Mouse (Mus musculus): ENCODE measurements around the gene Prkcb. TPM values are rescaled to one million over a fixed set of nuclear protein-coding genes. Genes with fewer than 3 reads are reported as not detected.

Prkcb gene
- polyA plus RNA-seq, 1 experiment from 2014 or later = 8.8 TPM

- ATAC-seq (ENCODE audit: low read depth) (no peak), DNase-seq (ENCODE audit: low spot score) (no peak)
- H3K27ac ChIP-seq (replicated peaks; ENCODE audit: low read depth, low read length) = no peak overlapping the region
- no peaks in the 10 kb centered on the region for H3K4me1 ChIP-seq (ENCODE audit: control insufficient read depth, insufficient read depth, low read length)
- H3K9me3 ChIP-seq (ENCODE audit: control insufficient read depth, low read length) = no peaks in the 10 kb centered on the region
- H3K4me2 ChIP-seq (ENCODE audit: low read depth, low read length) = no peak overlapping the region
- WGBS = 95% methylated on average over 2 of the region's 2 CpGs
- no peaks in the 10 kb centered on the region for H3K36me3 ChIP-seq (ENCODE audit: control insufficient read depth, insufficient read depth, low read length)
- H3K9ac ChIP-seq (ENCODE audit: low read depth, low read length) = no peak overlapping the region
- H3K27me3 ChIP-seq (replicated peaks; ENCODE audit: control insufficient read depth, insufficient read depth, low read length) = no peaks in the 10 kb centered on the region
- H3K4me3 ChIP-seq (ENCODE audit: low read depth, low read length) = no peak overlapping the region
Measured at GRCm38 (mm10) chr7:122630386-122630785, 341.8 kb downstream of the Prkcb start.

- Histone ChIP-seq H3K9me3 (ENCODE audit: control insufficient read depth, low read length) (no peaks in the 10 kb centered on the region), H3K27me3 (replicated peaks; ENCODE audit: control insufficient read depth, insufficient read depth, low read length) (no peaks in the 10 kb centered on the region), H3K36me3 (ENCODE audit: control insufficient read depth, insufficient read depth, low read length) (no peaks in the 10 kb centered on the region), H3K9ac (ENCODE audit: low read depth, low read length) (no peak overlapping the region), H3K27ac (replicated peaks; ENCODE audit: low read depth, low read length) (no peak overlapping the region), H3K4me3 (ENCODE audit: low read depth, low read length) (no peak overlapping the region), H3K4me2 (ENCODE audit: low read depth, low read length) (no peak overlapping the region), H3K4me1 (ENCODE audit: control insufficient read depth, insufficient read depth, low read length) (no peaks in the 10 kb centered on the region)
- 50% methylated on average over 3 of the region's 3 CpGs for WGBS
- DNase-seq (ENCODE audit: low spot score) (no peak), ATAC-seq (ENCODE audit: low read depth) (no peak)
Measured at GRCm38 (mm10) chr7:122631151-122631550, 342.6 kb downstream of the Prkcb start.

- no peak for ATAC-seq (ENCODE audit: low read depth)
Measured at GRCm38 (mm10) chr7:122632946-122633345, 344.4 kb downstream of the Prkcb start.

GRCm38 (mm10) chr7:122633463-122633862, 344.9 kb downstream of the Prkcb start:
- H3K9ac ChIP-seq (ENCODE audit: low read depth, low read length) = no peak overlapping the region

More at GRCm38 (mm10) chr7:122632946-122633345, 344.4 kb downstream of the Prkcb start:
- Histone ChIP-seq H3K36me3 (ENCODE audit: control insufficient read depth, insufficient read depth, low read length) (no peaks in the 10 kb centered on the region), H3K27me3 (replicated peaks; ENCODE audit: control insufficient read depth, insufficient read depth, low read length) (no peaks in the 10 kb centered on the region), H3K4me1 (ENCODE audit: control insufficient read depth, insufficient read depth, low read length) (no peaks in the 10 kb centered on the region), H3K4me3 (ENCODE audit: low read depth, low read length) (no peak overlapping the region), H3K9ac (ENCODE audit: low read depth, low read length) (no peak overlapping the region), H3K4me2 (ENCODE audit: low read depth, low read length) (no peak overlapping the region), H3K9me3 (ENCODE audit: control insufficient read depth, low read length) (no peaks in the 10 kb centered on the region), H3K27ac (replicated peaks; ENCODE audit: low read depth, low read length) (no peak overlapping the region)
- DNase-seq (ENCODE audit: low spot score) = no peak
- 75% methylated on average over 5 of the region's 5 CpGs for WGBS

GRCm38 (mm10) chr7:122643676-122644075, 355.1 kb downstream of the Prkcb start:
- no peaks in the 10 kb centered on the region for H3K36me3 ChIP-seq (ENCODE audit: control insufficient read depth, insufficient read depth, low read length)
- H3K27me3 ChIP-seq (replicated peaks; ENCODE audit: control insufficient read depth, insufficient read depth, low read length) = no peaks in the 10 kb centered on the region
- no peak overlapping the region for H3K27ac ChIP-seq (replicated peaks; ENCODE audit: low read depth, low read length)
- no peak overlapping the region for H3K9ac ChIP-seq (ENCODE audit: low read depth, low read length)
- H3K4me3 ChIP-seq (ENCODE audit: low read depth, low read length) = no peak overlapping the region
- no peak for DNase-seq (ENCODE audit: low spot score)
- WGBS = 90% methylated on average over 8 of the region's 8 CpGs
- H3K9me3 ChIP-seq (ENCODE audit: control insufficient read depth, low read length) = no peaks in the 10 kb centered on the region
- no peaks in the 10 kb centered on the region for H3K4me1 ChIP-seq (ENCODE audit: control insufficient read depth, insufficient read depth, low read length)
- no peak overlapping the region for H3K4me2 ChIP-seq (ENCODE audit: low read depth, low read length)
- ATAC-seq (ENCODE audit: low read depth) = no peak

More at GRCm38 (mm10) chr7:122633463-122633862, 344.9 kb downstream of the Prkcb start:
- Histone ChIP-seq H3K9me3 (ENCODE audit: control insufficient read depth, low read length) (no peaks in the 10 kb centered on the region), H3K4me1 (ENCODE audit: control insufficient read depth, insufficient read depth, low read length) (no peaks in the 10 kb centered on the region), H3K4me2 (ENCODE audit: low read depth, low read length) (no peak overlapping the region), H3K4me3 (ENCODE audit: low read depth, low read length) (no peak overlapping the region), H3K36me3 (ENCODE audit: control insufficient read depth, insufficient read depth, low read length) (no peaks in the 10 kb centered on the region), H3K27ac (replicated peaks; ENCODE audit: low read depth, low read length) (no peak overlapping the region), H3K27me3 (replicated peaks; ENCODE audit: control insufficient read depth, insufficient read depth, low read length) (no peaks in the 10 kb centered on the region)
- ATAC-seq (ENCODE audit: low read depth) (no peak), DNase-seq (ENCODE audit: low spot score) (no peak)
- 87% methylated on average over 5 of the region's 5 CpGs for WGBS

GRCm38 (mm10) chr7:122649306-122649705, 360.8 kb downstream of the Prkcb start:
- 74% methylated on average over 10 of the region's 10 CpGs for WGBS
- no peak for ATAC-seq (ENCODE audit: low read depth)
- no peak overlapping the region for H3K27ac ChIP-seq (replicated peaks; ENCODE audit: low read depth, low read length)

GRCm38 (mm10) chr7:122652523-122652922, 364.0 kb downstream of the Prkcb start:
- 73% methylated on average over 3 of the region's 3 CpGs for WGBS
- no peaks in the 10 kb centered on the region for H3K36me3 ChIP-seq (ENCODE audit: control insufficient read depth, insufficient read depth, low read length)

More at GRCm38 (mm10) chr7:122649306-122649705, 360.8 kb downstream of the Prkcb start:
- no peak for DNase-seq (ENCODE audit: low spot score)
- Histone ChIP-seq H3K4me2 (ENCODE audit: low read depth, low read length) (no peak overlapping the region), H3K4me3 (ENCODE audit: low read depth, low read length) (no peak overlapping the region), H3K9me3 (ENCODE audit: control insufficient read depth, low read length) (no peaks in the 10 kb centered on the region), H3K9ac (ENCODE audit: low read depth, low read length) (no peak overlapping the region), H3K36me3 (ENCODE audit: control insufficient read depth, insufficient read depth, low read length) (no peaks in the 10 kb centered on the region), H3K27me3 (replicated peaks; ENCODE audit: control insufficient read depth, insufficient read depth, low read length) (no peaks in the 10 kb centered on the region), H3K4me1 (ENCODE audit: control insufficient read depth, insufficient read depth, low read length) (no peaks in the 10 kb centered on the region)

GRCm38 (mm10) chr7:122656671-122657070, 368.1 kb downstream of the Prkcb start:
- H3K4me2 ChIP-seq (ENCODE audit: low read depth, low read length) = no peak overlapping the region
- WGBS = 87% methylated on average over 3 of the region's 3 CpGs
- no peak overlapping the region for H3K9ac ChIP-seq (ENCODE audit: low read depth, low read length)
- DNase-seq (ENCODE audit: low spot score) (no peak), ATAC-seq (ENCODE audit: low read depth) (no peak)
- H3K4me3 ChIP-seq (ENCODE audit: low read depth, low read length) = no peak overlapping the region
- no peaks in the 10 kb centered on the region for H3K27me3 ChIP-seq (replicated peaks; ENCODE audit: control insufficient read depth, insufficient read depth, low read length)
- H3K36me3 ChIP-seq (ENCODE audit: control insufficient read depth, insufficient read depth, low read length) = no peaks in the 10 kb centered on the region
- no peak overlapping the region for H3K27ac ChIP-seq (replicated peaks; ENCODE audit: low read depth, low read length)
- H3K4me1 ChIP-seq (ENCODE audit: control insufficient read depth, insufficient read depth, low read length) = no peaks in the 10 kb centered on the region
- H3K9me3 ChIP-seq (ENCODE audit: control insufficient read depth, low read length) = no peaks in the 10 kb centered on the region

More at GRCm38 (mm10) chr7:122652523-122652922, 364.0 kb downstream of the Prkcb start:
- no peaks in the 10 kb centered on the region for H3K27me3 ChIP-seq (replicated peaks; ENCODE audit: control insufficient read depth, insufficient read depth, low read length)
- no peak for DNase-seq (ENCODE audit: low spot score)
- H3K9me3 ChIP-seq (ENCODE audit: control insufficient read depth, low read length) = no peaks in the 10 kb centered on the region
- no peak for ATAC-seq (ENCODE audit: low read depth)
- no peak overlapping the region for H3K27ac ChIP-seq (replicated peaks; ENCODE audit: low read depth, low read length)
- H3K4me3 ChIP-seq (ENCODE audit: low read depth, low read length) = no peak overlapping the region
- H3K4me1 ChIP-seq (ENCODE audit: control insufficient read depth, insufficient read depth, low read length) = no peaks in the 10 kb centered on the region
- H3K9ac ChIP-seq (ENCODE audit: low read depth, low read length) = no peak overlapping the region
- H3K4me2 ChIP-seq (ENCODE audit: low read depth, low read length) = no peak overlapping the region

- WGBS = 87% methylated on average over 5 of the region's 5 CpGs
- Histone ChIP-seq H3K27ac (replicated peaks; ENCODE audit: low read depth, low read length) (no peak overlapping the region), H3K4me1 (ENCODE audit: control insufficient read depth, insufficient read depth, low read length) (no peaks in the 10 kb centered on the region), H3K9me3 (ENCODE audit: control insufficient read depth, low read length) (no peaks in the 10 kb centered on the region), H3K36me3 (ENCODE audit: control insufficient read depth, insufficient read depth, low read length) (no peaks in the 10 kb centered on the region), H3K9ac (ENCODE audit: low read depth, low read length) (no peak overlapping the region), H3K4me3 (ENCODE audit: low read depth, low read length) (no peak overlapping the region), H3K4me2 (ENCODE audit: low read depth, low read length) (no peak overlapping the region), H3K27me3 (replicated peaks; ENCODE audit: control insufficient read depth, insufficient read depth, low read length) (no peaks in the 10 kb centered on the region)
- ATAC-seq (ENCODE audit: low read depth) = no peak
- DNase-seq (ENCODE audit: low spot score) = no peak
Measured at GRCm38 (mm10) chr7:122657423-122658126, 369.0 kb downstream of the Prkcb start.
